Mouse (Mus musculus): Measurements from ENCODE around the gene Rgs3.

Rgs3 gene

DNA sequence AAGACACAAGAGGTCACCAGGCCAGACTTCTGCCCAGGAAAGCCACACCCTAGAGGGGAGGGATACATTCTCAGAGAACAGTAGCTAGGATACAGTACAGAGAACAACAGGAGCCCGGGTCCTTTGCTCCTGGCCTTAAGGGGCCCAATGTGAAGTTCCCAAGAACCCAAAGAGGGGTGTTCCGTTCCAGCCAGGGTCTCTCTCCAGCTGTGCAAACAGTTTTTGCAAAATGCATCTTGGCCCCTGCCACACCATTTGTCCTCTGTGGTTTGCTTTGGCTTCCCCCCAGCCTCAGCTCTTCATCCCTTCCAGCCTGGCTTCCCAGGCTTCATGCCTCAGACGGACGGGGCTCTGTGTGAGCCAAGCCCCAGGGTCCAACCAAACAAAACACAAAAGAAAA, 44.4 kb downstream of the Rgs3 start:
- in situ Hi-C loops (cut with MboI, MseI) = loop anchor here (5.0 kb wide), 1 partner anchor 37 kb away; no protein-coding TSS in a partner anchor

DNA sequence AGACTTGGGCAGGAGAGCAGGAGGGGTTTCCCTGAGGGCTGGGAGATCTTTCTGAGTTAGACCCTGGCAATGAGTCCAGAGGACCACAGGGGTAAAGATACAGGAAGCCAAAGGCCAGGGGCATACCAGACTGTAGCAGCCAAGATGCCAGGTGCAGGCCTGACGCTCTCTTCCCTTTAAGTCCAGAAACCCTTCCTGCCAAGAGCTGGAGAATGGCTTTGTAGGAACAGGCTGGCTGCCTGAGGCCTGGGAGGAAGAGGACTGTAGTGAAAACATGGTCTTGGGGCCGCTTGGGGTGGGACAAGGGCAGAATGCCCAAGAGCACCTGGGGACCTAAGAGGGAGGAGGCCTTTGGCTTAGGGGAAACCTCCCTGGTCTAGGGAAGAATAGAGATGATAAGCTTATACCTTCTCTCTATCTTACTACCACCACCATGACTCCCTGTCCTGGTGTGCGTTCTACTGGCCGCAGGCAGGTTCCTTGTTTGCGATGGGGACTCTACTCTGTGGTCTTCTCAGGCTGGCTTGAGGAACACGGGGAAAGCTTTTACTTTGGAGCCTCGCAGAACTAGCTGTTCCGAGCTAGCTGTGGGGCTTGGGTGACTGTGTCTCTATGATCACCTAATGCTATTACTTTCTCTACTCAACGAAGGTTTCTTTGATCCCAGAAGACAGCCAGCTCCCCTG, 46.4 kb downstream of the Rgs3 start:
- in situ Hi-C loops (cut with MboI, MseI) = no loop called here

DNA sequence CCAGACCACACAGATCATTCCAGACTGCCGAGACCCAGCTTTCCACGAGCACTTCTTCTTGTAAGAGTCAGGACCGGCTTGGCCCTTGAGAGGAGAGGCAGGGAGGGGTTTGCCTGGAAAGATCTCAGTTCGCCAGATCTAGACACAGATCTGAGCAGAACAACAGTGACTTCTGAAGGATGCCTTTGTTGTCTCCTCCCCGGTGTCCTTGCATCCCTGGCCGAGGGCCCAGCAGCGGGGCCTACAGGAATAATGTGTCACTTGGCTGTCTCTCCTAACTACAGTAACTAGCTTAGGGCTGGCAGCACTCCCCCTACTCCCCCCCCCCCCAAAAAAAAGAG, 46.9 kb downstream of the Rgs3 start:
- in situ Hi-C loops (cut with MboI, MseI) = no loop called here

DNA sequence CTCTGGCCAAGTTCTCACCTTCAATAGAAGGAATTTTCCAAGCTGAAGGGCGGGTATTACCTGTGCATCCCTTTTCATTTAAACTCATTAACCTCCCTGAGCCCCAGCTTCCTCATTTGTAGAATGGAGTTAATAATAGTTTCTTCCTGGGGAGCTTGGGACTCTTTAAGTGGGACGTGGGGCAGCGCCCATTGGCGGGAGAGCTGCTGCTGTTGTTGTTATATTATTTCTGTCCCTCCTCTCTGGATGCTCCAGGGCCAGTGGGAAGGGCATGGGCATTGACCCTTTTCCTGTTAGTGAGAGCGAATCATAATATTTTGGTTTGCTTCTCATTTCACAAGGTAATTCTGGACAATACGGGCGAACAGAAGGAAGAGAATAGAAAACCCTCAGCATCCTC, 47.3 kb downstream of the Rgs3 start:
- in situ Hi-C loops (cut with MboI, MseI) = no loop called here

DNA sequence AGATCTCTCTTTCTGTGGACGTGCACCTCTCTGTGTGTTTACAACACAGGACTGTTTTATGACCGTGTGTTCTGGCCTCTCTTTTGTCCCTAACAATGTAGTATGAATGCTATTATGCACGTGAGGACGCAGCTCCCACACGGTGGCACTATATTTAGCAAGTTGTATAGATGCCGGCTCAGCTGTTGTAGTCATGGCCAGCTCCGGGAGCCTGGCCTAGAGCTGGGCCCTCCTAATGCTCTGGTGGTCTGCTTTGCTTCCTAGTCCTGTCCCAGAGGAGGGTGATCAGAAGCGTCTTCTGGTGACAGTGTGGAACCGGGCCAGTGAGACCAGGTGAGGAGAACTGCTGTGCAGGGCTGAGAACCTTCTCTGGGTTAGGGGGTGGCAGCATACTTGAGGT, 47.7 kb downstream of the Rgs3 start:
- in situ Hi-C loops (cut with MboI, MseI) = no loop called here

DNA sequence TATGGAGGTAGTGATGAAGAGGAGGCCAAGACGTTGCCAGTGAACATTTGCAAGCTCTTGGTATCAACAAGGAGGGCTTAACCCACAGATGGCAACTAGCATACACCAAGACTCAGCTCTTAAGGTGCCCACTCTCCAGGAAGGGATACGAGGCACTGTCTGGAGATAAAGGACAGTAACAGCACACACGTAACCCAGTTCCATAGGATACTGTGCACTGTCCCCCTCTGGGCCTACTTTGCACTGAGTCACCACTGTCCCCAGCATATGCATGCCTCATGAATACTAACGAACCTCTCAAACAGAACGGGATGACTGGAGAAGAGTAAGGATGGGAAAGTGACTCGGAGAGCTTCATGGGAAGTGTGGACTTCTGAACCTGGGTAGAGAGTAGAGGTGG, 48.2 kb downstream of the Rgs3 start:
- in situ Hi-C loops (cut with MboI, MseI) = no loop called here

DNA sequence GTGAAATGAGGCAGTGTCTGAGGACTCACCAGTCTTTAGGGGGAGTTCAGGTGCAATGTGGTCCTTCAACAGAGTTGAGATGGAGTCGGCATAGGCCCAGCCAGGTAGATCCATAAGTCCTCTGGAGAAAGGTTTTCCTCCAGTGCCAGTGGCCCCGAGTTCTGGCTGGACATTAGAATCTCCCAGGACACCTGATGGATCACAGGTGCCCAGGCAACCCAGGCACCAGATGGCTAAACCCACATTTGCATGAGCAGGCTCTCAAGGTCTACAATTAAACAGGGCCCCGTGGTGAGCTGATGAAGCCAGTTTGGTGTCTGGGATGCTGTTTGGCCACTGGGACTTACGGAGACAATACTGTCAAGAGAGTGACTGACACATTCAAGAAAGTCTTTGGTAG, 49.7 kb downstream of the Rgs3 start:
- in situ Hi-C loops (cut with MboI, MseI) = no loop called here

DNA sequence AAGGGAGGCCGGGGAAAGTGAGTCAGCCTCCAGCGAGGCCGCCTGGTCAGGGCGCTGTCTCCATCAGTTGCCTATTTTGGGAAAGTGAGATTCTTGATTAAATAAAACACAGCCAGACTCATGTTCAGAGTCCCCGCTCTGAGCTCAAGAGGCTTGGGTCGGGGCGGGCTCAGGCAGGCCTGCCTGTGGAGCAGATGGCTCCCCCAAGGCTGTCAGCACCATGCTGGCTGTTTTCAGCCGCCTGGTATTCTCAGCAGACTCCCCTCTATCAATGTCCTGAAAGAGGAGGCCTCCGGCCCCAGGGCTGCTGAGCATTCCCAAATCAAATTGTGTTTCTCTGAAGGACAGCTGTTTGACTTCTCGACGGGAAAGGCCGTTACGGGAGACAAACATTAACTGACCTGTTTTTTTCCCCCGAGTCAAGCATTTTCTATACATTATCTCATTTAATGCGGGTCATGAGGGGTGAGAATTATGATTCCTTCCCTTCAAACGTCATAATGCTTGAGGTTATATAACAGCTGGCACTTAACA, 50.6 kb downstream of the Rgs3 start:
- in situ Hi-C loops (cut with MboI, MseI) = no loop called here

DNA sequence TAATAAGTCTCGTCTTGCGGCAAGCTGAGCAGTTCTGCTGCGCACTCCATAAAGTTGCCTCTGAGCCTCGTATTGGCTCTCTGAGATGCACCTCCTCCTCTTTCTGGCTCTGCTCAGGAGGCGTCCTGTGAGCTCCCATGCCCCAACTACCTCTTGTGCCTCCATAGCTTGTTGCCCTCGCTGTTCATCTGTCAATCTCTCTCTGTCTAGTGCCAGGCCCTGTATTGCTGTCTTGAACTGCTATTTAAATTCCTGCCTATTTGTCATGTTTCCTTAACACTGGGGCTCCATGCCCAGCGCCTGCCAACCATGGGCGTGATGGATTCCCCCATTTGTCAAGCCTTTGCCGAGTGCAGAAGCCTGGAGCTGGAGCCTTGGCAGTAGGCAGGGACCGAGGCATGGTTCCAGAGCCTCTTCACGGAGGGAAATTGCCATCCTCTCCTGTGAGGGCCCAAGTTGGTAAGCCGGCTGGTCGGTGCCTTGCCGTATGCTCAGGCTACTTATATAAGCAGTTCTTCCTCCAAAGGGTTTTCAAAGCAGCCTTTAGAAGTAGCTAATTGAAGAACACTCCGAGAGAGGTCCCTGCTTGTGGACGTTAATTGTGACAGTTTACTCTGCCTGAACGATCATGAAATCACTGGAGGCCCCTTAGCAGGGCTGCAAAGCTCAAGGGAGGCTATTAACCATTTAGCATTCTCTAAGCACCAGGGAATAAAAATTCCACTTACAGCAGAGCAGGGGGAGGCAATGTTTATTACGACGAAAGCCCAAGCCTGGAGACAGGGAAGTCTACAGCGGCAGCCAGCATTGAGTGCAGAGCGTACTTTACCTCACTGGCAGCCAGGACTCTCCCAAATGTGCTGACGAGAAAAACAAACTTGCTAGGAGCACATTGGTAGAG, 53.2 kb downstream of the Rgs3 start:
- in situ Hi-C loops (cut with MboI, MseI) = no loop called here

DNA sequence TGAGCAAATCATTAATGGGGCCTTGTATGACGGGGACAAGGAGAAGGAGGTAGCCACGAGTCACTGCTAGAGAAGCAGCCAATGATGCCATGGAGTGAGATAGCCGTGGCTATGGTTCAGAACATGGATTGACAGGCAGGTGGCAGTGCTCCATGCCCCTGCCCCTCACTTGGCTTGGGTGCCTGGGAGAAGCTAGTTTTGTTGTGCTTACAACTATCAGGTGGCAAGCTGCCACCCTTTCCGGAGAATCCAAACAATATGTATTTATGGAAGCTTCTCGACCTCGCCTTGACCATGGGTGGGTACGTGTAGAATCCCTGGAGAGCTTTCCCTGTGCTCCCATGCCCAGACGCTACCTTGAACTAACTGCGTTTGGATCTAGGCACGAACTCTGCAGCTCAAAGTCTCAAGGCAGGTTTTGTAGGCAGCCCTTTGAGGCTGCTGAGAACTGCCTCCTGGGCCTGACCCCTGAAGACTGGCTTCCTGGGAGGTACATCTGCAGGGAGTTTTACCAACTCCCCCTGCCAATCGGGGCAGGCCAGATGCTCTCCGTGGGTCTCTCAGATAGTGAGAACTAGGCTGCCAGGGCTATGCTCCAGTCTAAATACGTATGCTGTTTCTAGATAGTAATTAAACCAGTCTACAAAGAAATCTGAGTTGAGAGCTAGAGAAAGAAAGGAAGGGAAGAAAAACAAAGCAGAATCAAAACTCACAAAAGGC, 54.2 kb downstream of the Rgs3 start:
- in situ Hi-C loops (cut with MboI, MseI) = no loop called here

DNA sequence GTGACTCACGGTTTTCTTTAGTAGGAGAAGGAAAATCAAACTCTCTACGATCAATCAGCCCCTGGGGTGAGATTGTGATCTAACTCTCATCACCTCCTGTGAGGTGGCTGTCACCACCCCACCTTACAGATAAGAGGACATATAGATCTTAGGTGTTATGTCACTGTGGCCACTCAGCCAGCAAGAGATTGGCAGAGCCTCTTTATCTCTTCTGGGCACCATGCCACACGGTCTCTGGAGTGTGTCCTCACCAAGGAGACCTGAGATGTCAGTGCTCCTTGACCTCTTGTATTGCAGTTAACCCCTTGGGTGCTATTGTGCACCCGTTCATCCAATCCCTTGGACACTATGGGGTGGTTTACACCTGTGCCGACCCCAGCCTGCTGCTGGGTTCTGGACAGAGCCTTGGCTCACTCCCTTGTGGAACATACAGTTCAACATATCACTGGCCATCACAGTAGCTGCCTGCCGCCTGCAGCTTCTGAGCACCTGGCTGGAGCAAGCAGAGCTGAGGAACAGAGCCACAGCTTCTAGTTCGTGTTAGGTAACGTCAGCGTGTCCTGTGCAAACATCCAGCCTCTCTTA, 58.3 kb downstream of the Rgs3 start:
- in situ Hi-C loops (cut with MboI, MseI) = no loop called here

DNA sequence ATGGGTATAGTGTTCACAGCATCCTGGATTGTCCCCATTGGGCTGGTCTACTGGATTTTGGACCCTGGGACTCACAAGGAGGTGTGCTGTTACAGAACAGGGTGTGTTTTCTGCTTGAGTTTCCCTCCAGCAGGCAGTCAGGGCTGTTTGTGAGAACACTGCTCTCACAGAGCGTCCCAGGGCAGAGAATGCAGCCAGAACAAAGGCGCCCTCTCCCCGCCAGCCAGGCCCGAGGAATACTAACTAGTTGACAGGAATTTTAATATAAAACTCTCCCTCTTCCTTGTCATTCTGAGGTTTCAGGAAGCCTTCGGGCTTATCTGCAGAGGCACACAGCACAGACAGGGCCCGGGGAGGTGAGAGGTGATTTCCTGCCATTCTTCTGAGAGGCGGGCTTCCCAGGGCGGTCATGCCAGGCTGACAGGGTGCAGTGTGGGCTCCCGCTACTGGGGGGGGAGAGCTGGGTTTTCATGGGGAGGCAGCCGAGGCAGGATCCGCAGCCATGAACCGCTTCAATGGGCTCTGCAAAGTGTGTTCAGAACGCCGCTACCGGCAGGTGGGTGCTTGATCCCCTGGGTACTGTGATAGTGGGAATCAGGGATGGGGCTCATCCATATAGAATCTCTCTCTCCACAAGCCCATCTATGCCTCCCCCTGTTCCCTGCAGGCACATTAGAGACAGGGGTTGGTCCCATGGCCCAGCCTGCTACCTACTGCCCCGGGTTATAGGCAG, 59.8 kb downstream of the Rgs3 start:
- in situ Hi-C loops (cut with MboI, MseI) = no loop called here

DNA sequence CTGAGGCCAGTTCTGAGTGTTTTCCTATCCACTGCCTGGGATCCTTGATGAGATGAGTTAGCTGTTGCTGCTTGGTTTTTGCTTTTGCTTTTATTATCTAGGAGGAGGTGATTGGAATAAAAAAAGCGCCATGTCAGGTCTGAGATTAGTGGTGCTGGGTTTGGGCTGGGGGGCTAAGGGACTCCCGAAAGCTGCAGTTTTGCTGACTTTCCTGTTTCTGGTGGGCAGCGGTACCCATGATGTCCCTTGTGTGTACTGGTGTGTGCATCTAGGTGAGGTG, 60.3 kb downstream of the Rgs3 start:
- in situ Hi-C loops (cut with MboI, MseI) = no loop called here

DNA sequence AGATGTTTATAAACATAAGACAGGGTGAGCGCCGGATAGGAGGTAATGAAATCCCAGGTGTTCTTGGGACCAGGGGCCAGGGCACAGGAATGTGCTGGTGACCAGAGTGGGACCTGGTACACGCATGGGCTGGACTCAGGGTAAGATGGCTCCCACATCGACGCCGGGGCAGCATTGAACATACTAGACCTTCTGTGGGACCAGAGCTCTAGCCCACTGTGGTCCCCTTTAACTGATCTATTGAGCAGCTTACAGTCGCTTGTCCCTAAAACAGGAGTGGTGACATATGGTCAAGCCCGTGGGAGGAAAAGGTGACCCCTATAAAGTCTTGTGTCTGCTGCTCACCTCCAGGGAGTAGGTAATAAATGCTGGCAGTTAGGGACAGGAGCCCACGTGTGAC, 61.5 kb downstream of the Rgs3 start:
- in situ Hi-C loops (cut with MboI, MseI) = no loop called here

DNA sequence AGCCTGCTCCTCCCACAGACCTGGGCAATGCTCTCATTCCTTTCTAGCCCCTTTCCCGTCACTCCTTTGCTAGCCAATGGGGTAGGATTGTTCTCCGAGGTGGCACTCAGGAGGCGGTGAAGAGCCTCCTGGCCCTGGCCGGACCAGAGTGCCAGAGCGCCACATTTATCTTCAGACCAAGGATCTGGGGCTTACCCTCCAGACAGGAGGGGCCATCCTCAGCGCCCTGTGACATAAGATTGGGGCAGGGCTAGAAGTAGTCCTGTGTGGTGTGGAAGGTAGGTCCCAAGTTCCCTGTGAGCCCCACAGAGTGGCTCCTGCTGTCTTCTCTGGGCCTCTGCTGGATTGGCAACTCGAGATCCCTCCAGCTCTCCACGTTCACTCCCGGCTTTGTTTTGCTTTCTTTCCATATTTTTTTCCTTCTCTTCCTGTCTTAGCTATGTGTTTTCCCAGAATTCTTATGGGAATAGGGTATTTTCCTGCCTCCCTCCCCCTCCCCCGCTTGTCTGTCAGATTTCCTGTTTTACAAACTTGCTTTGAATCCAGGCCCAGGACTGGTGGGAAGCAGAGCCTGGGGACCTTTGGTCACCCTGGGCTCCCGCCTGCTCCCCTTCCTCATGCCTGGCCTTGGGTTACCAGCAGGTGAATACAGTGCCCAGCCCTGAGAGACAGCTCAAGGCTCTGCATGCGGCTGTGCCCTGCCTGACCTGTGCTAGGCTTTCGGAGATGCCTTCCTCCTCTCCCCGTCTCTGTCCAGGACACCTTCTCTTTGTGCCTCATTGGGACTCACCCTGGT, 62.4 kb downstream of the Rgs3 start:
- in situ Hi-C loops (cut with MboI, MseI) = no loop called here

DNA sequence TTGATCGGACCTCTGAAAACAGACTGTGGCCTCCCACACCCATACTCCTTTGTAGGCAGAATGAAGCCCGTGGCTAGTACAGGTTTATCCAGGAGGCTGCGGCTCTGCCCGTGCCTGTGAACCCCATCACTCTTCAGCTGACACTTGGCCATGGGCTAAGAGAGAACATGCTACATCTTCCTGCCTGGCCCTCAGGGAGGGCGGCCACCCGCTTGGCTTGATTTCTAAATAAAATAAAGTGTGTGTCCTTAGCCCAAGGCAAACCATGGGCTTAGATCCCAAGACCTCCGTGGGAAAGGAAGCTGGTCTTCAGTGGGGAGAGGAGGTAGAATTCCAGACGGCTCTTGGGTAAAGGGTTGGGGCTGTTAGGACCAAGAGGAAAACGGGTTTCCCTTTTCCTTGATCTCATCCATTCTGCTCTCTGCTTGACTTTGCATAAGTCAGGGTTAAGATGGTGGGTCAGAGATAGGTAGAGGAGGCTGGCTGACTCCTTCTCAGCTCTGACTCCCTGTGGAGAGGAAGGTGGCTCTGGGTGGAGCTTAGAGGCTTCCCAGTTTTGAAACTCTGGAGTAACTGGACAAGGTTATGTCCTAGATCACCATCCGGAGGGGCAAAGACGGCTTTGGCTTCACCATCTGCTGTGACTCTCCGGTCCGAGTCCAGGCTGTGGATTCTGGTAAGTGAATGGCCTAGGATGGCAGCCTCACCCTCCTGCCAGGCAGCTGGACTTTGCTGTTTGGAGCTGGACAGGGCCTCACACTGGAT, 63.8 kb downstream of the Rgs3 start:
- in situ Hi-C loops (cut with MboI, MseI) = no loop called here

DNA sequence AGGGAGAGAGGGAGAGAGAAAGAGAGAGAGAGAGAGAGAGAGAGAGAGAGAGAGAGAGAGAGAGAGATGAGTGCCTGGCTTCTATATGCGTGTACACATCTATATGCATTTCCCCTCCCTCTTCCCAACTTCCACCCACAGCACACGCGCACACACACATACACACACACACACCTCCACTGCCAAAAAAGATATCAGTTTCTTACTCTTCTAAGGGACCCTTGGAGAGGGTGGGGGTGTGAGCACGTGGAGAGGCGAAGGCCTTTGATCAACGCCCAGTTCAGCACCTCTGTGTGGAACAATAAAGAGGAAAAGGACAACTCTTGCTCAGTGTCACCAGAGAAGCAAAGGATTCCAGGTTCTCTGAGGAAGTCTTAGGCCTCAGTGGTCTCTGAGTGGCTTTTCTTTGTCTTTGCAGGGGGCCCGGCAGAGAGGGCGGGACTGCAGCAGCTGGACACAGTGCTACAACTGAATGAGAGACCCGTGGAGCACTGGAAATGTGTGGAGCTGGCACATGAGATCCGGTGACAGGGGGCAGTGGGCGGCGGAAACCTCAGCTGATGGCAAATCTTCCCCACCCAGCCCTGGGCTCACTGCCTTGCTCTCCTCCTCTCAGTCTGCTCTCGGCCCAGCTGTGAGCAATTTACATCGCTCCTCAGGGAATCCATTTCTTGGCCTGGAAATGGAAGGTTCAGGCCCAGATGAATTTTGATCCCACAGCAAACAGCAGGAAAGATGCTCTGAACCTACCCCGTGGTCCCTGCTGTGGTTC, 65.2 kb downstream of the Rgs3 start:
- in situ Hi-C loops (cut with MboI, MseI) = loop anchor here (5.0 kb wide), 1 partner anchor 38 kb away; no protein-coding TSS in a partner anchor

DNA sequence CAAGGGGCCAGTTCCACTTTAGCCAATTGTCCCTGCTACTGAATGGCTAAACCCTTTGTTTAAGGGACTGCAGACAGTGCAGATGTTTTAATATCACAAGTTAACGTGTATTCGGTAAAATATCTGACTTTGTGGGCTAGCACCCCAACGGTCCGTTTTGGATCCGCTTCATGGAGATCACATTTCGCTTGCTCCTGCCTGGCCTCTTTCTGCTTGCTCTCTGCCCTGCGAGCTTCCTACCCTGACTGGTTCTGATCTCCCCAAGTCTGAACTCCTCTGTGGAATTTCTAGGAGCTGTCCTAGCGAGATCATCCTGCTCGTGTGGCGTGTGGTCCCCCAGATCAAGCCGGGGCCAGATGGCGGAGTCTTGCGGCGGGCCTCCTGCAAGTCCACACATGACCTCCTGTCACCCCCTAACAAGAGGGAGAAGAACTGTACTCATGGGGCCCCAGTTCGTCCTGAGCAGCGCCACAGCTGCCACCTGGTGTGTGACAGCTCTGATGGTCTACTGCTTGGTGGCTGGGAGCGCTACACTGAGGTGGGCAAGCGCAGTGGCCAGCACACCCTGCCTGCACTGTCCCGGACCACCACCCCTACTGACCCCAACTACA, 65.9 kb downstream of the Rgs3 start:
- in situ Hi-C loops (cut with MboI, MseI) = loop anchor here (5.0 kb wide), 1 partner anchor 38 kb away; no protein-coding TSS in a partner anchor
